Mouse (Mus musculus): ENCODE measurements around the gene Rd3l. TPM values are rescaled to one million over a fixed set of nuclear protein-coding genes. Genes with fewer than 3 reads are reported as not detected.
"Not testable (repeated sequence)": the region's sequence is repeated elsewhere in the genome, so short reads cannot be mapped to it uniquely, and the experiment has no call there.

The Rd3l gene
- total RNA-seq, 2 experiments from 2014 or later, result 0.84 TPM; not detected in 1

DNA sequence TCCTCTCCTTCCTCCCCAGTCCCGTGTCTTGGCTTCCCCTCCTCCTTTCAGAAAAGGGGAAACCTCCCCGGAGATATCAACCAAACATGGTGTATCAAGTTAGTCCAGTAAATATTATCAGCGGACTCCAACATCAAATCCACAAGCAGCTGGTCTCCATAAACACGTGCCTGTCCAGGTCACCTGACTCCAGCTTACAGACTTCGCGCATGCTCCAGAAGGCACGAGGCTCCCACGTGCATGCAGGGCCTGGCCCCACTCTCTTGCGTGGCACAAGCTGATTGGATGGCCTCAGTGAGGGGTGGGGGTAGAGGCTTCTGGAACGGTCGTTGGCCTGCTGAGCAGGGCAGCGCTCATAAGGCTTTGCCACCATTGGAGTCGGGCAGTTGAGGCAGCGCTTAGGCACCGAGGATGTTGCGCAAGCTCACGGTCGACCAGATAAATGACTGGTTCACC lies 9.9 kb downstream of the Rd3l start, which contains the start of gene Tdrd9:
Gene Tdrd9, plus strand, starts transcription at position 329 of the 456 bp plus-strand sequence.
- intact Hi-C loops (cut with DNase I), result no loop called here
- no peak for DNase-seq (ENCODE audit: low spot score)

GRCm38 (mm10) chr12:111970085-111970484 lies 11.0 kb downstream of the Rd3l start:
- intact Hi-C loops (cut with DNase I), result no loop called here
- DNase-seq (ENCODE audit: low spot score), result no peak

DNA sequence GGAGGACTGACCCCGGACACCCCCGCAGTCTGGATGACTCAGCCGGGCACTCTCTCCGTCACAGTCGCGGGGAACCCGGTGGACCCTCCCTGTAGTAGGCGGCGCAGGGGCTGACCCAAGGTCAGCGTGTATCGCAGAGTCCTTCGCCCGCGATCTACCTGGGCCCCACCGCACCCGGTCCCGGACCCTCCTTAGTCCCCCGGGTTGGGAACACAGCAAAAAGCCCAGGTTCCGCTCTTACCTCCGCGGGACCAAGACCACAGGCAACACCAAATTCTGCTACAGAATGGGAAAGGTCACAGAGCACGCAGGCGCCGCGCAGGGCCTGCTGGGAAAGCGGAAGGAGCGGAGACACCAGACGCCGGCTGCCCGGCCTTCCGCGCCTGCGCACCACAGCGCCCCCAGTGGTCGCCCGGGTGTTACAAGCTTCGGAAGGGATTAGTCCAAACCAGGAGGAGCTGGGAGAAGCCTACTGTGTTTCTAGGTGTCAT lies 14.4 kb downstream of the Rd3l start, which contains the start of gene Atp5mpl:
Gene Atp5mpl, minus strand, starts transcription at position 295 of the 491 bp plus-strand sequence.
- intact Hi-C loops (cut with DNase I), result no loop called here
- peak; percentile 84 for DNase-seq (ENCODE audit: low spot score)

DNA sequence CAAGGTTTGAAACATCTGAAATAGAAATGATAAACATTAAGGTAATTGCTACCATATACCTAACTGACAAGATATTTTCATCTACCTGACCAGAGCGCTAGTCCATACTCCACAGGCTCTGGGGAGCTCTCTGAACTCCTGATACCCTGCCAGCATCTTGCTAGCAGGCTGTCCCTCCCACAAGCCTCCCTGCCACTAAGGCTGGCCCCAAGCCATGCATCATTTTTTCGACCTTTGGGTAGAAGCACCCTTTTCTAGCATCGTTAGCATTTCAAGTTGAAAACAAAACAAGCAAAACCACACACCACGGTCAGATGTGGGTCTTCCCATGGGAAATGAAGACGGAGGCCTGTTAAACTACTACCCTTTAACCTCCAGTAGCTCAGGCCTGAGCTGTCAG lies 17.8 kb downstream of the Rd3l start:
- no peak for DNase-seq (ENCODE audit: low spot score)
- intact Hi-C loops (cut with DNase I), result loop anchor here (5.0 kb wide), 1 partner anchor 296 kb away; no protein-coding TSS in a partner anchor

DNA sequence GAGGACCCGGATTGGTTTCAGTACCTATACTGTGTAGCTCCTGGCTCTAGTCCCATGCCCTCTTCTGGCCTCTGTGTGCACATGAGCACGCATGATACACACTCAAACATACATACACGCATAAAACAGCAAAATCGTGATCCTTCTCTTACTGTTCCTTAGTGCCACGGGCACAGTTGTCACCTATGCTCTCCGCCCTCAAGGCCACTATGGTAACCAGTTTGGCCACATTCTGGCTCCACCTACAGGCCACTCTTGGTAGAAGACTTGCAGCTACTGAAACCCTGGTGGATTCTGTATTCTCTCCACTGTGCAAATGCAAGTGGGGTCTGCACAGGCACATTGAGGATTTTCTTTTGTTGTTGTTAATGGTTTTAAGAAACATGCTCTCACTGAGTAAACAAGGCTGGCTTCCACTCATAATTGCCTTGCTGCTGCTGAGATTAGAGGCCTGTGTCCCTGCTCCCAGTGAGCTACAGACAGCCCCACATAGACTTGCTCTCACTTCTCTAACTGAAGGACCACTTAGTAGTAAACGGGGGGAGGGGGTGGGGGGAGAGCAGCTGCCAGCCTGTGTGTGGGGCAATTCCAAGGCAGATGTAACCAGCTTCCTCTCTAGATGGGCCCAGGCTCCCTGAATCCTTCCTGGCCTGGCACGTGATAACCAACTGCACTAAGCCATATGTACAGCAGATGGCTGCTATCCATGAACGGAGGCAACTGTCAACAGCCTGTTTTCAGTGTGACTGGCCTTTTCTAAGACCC lies 22.8 kb downstream of the Rd3l start:
- no peak for DNase-seq (ENCODE audit: low spot score)
- intact Hi-C loops (cut with DNase I), result no loop called here

- intact Hi-C loops (cut with DNase I), result no loop called here
Measured at GRCm38 (mm10) chr12:111956173-111956572, 24.9 kb downstream of the Rd3l start.

GRCm38 (mm10) chr12:111951701-111952100 lies 29.4 kb downstream of the Rd3l start:
- DNase-seq (ENCODE audit: low spot score), result no peak
- intact Hi-C loops (cut with DNase I), result no loop called here

More at GRCm38 (mm10) chr12:111956173-111956572, 24.9 kb downstream of the Rd3l start:
- no peak for DNase-seq (ENCODE audit: low spot score)

GRCm38 (mm10) chr12:111950486-111950885 lies 30.6 kb downstream of the Rd3l start:
- intact Hi-C loops (cut with DNase I), result no loop called here

GRCm38 (mm10) chr12:111946716-111947115 lies 34.4 kb downstream of the Rd3l start:
- intact Hi-C loops (cut with DNase I), result loop anchor here (1.0 to 5.0 kb wide), 3 partner anchors 39 to 209 kb away; partner anchors contain the start of gene Ppp1r13b

More at GRCm38 (mm10) chr12:111950486-111950885, 30.6 kb downstream of the Rd3l start:
- no peak for DNase-seq (ENCODE audit: low spot score)

DNA sequence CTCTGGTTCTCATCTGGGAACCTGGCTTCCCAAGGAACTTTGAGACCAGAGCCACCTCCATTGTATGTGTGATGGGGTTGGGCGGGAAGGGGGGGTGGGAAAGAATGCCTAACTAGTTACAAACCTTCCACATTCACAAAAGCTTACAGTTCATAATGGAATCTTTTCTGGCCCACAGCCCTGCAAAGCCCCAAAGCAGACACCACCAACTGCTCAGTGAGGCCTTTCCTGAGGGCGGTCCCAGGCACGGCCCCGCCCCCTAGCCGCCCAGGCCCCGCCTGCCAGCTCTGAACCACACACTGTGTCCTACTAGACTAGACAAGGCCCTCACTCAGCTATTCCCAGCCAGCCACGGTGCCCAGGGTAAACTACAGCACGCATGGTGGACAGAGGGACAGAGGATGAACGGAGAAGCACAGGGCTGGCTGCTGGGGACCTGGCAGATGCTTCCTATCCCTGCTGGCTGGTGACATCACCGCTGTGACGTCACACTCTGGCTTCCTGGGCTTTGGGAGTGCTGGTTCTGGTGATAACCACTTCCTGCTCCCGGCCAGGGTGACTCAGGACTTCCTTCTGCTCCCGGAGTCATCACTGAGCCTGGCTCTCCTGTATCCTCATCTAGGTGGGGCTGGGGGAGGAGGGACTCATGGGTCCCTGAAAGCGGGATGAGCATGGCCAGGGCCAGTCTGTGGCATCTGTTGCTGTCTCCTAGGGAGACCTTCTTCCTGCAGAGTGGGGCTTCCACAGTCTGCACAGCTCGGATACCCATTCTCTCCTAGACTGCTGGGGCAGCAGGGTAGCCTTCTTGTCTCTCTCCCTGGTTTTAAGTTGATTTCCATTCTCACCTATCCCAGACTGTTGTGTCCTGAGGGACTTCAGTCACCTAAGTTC lies 35.1 kb downstream of the Rd3l start:
- DNase-seq (ENCODE audit: low spot score), result not testable (repeated sequence)
- intact Hi-C loops (cut with DNase I), result loop anchor here (1.0 to 5.0 kb wide), 3 partner anchors 39 to 209 kb away; partner anchors contain the start of gene Ppp1r13b

More at GRCm38 (mm10) chr12:111946716-111947115, 34.4 kb downstream of the Rd3l start:
- DNase-seq (ENCODE audit: low spot score), result peak; percentile 54

GRCm38 (mm10) chr12:111945115-111945514 lies 36.0 kb downstream of the Rd3l start:
- peak; percentile 71 for DNase-seq (ENCODE audit: low spot score)
- intact Hi-C loops (cut with DNase I), result loop anchor here (5.0 kb wide), 2 partner anchors 38 to 208 kb away; partner anchors contain the start of gene Ppp1r13b

DNA sequence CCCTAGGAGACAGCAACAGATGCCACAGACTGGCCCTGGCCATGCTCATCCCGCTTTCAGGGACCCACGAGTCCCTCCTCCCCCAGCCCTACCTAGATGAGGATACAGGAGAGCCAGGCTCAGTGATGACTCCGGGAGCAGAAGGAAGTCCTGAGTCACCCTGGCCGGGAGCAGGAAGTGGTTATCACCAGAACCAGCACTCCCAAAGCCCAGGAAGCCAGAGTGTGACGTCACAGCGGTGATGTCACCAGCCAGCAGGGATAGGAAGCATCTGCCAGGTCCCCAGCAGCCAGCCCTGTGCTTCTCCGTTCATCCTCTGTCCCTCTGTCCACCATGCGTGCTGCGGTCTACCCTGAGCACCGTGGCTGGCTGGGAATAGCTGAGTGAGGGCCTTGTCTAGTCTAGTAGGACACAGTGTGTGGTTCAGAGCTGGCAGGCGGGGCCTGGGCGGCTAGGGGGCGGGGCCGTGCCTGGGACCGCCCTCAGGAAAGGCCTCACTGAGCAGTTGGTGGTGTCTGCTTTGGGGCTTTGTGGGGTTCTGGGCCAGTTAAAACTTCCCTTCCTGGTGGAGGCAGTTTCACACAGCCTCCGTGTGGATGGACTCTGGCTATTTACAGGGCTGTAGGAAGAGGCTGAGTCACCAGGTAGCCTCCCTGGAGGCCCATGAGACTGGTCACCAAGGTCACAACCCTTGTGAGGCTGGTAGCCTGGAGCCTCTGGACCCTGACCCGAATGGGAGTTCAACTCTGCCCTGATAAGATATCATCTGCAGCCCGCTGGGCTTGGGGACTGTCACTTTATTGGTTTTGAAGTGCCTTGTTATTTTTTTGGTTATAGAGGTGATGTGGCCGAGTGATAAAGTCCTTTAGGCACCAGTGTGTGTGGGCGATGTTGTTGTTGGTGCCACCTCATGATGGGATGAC lies 36.8 kb downstream of the Rd3l start:
- DNase-seq (ENCODE audit: low spot score); intact Hi-C loops (cut with DNase I): not testable (repeated sequence)

DNA sequence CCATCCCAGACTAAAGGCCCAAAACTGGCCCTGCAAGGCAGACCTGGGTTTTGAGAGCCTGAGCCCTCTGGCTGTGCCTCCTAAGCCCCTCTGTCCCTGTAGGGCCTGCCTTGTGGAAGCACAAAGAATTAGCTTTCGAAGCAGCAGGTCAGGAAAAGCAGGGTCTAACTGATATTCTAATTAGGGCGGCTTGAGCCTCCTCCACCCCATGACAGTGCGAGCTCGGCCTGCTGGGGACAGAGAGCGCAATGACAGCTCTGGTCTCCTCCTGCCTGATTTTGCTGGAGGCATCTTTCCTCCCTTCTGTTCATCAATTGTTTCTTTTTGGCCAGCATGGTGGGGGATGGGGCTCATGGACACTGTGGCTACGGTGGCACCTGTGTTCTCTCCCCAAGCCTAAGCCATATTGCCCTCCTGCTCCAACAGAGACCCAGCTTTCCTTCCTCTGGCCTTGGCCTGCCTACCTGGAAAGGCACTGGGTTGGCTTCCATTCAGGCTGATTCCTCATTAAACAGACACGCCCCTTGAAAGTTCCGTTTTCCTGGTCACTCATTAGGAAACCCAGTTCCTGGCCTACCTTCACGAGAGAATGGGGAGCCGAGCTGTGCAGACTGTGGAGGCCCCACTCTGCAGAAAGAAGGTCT lies 37.6 kb downstream of the Rd3l start:
- intact Hi-C loops (cut with DNase I), result no loop called here
- DNase-seq (ENCODE audit: low spot score), result no peak

DNA sequence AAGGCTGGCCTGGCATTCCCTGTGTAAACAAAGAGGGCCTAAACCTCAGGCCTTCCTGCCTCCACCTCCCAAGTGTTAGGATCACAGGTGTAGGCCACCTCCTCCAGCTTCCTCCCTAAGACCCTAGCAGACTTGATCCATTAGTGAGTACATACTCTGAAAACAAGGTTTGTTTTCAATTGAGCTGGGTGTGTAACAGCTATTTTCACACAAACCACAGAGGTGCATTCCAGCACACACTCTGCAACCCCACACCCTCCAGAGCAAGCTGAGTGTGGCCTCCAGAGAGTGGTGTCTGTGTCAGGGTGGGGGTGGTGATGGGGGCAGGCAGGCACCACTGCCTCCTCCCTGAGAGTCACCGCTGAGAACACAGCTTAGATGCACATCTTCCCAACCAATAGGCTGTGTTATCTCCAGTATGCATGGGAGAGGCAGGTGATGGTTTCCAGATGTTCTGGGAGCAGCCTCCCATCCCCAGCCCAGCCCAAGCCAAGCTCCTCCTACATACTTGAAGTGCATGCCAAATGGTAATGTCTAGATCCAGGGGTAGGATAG lies 42.4 kb downstream of the Rd3l start:
- intact Hi-C loops (cut with DNase I), result no loop called here
- DNase-seq (ENCODE audit: low spot score), result no peak

- DNase-seq (ENCODE audit: low spot score), result no peak
- intact Hi-C loops (cut with DNase I), result no loop called here
Measured at GRCm38 (mm10) chr12:111936706-111937550, 44.2 kb downstream of the Rd3l start.

DNA sequence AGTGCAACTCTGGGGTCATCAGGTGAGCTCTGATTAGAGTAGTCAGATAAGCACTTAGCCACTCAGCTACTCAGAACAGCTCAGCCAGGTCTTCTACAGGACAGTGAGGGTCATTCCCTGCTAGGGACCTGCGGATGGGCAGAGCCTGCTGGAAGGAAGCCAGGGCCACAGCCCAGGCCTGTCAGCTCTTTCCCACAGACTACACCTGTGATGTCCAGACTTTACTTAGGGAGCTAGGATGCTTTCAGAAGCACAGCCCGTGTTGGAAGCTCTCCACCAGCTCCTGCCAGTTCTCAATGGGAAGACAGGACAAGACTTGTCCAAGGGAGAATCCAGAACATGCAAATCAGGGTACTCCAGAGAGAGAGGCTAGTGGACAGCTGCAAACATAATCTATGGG lies 47.1 kb downstream of the Rd3l start:
- intact Hi-C loops (cut with DNase I), result loop anchor here (2.0 kb wide), 1 partner anchor 17 kb away; no protein-coding TSS in a partner anchor
- DNase-seq (ENCODE audit: low spot score), result no peak

Data from heart, postnatal 25 days (tissue).